Mouse (Mus musculus) erythroblast, embryonic 14.5 days (primary cell): Measurements from ENCODE around the gene Kif21a.

Experiments
- GATA1 ChIP-seq: IDR thresholded peaks from 2 replicates; pipeline ENCODE4 v1.6.1; 2012; ENCODE audit warnings: low read length, inconsistent platforms, mixed read lengths
- TAL1 ChIP-seq: IDR thresholded peaks from 3 replicates; pipeline ENCODE4 v1.6.1; 2012; ENCODE audit warnings: low read length, inconsistent platforms, mixed read lengths

- TF ChIP-seq TAL1: no peak
- no peak for TF ChIP-seq GATA1
Measured at GRCm38 (mm10) chr15:91001037-91001616, 48.6 kb downstream of the Kif21a start.
